Mouse (Mus musculus): ENCODE measurements around the gene Kif4.

- TF ChIP-seq CTCF (IDR thresholded peaks at IDR 0.05; ENCODE audit: low read depth, low read length) (no peak), POLR2A (IDR thresholded peaks at IDR 0.05; ENCODE audit: extremely low read depth, insufficient read depth, low read length) (no peak)
Observed at GRCm38 (mm10) chrX:100629076-100629475, 3.5 kb downstream of the Kif4 start.
